In genomic region chr5:74662618-74663017, GRCm38 (mm10) we compare ENCODE assay signal across 28 mouse cellular contexts. TPM values are rescaled to one million over a fixed set of nuclear protein-coding genes. Genes with fewer than 3 reads are reported as not detected.
DNase-seq lines count a peak whose midpoint lies in the region; ATAC-seq and TF ChIP-seq lines count a peak whose summit lies in the region.
"Had no signal": no experiment of that assay in that cellular context is flagged by ENCODE, and none has a peak within 500 bp of the region (broad histone marks: within the 10 kb centered on the region; RNA-seq: fewer than 3 reads in every experiment).

No protein-coding gene starts in this region.

- 26% methylated on average over 1 of the region's 1 CpGs for WGBS in embryonic facial prominence, embryonic 14.5 days
- WGBS in embryonic facial prominence, embryonic 10.5 days: 70% methylated on average over 1 of the region's 1 CpGs
- WGBS in limb, embryonic 14.5 days: 19% methylated on average over 1 of the region's 1 CpGs
- WGBS in limb, embryonic 10.5 days: 75% methylated on average over 1 of the region's 1 CpGs
- 65% methylated on average over 1 of the region's 1 CpGs for WGBS in forebrain, embryonic 15.5 days
- WGBS in hindbrain, embryonic 12.5 days: 50% methylated on average over 1 of the region's 1 CpGs

- no peak for TF ChIP-seq POLR2A in limb, embryonic 14.5 days (IDR thresholded peaks at IDR 0.05; ENCODE audit: borderline replicate concordance, extremely low read depth, insufficient read depth, insufficient read length)

- H3K9me3 ChIP-seq in embryonic facial prominence, embryonic 14.5 days (ENCODE audit: control insufficient read depth, low read length): no peaks in the 10 kb centered on the region
- H3K9me3 ChIP-seq in embryonic facial prominence, embryonic 10.5 days: no peaks in the 10 kb centered on the region
- no peaks in the 10 kb centered on the region for H3K9me3 ChIP-seq in limb, embryonic 14.5 days (ENCODE audit: control insufficient read depth, low read length)
- H3K9me3 ChIP-seq in limb, embryonic 10.5 days (replicated peaks): no peaks in the 10 kb centered on the region
- H3K9me3 ChIP-seq in forebrain, embryonic 15.5 days: no peaks in the 10 kb centered on the region
- H3K9me3 ChIP-seq in hindbrain, embryonic 12.5 days (replicated peaks): no peaks in the 10 kb centered on the region
- H3K9me3 ChIP-seq: embryonic facial prominence, embryonic 12.5 days; G1E; hindbrain, embryonic 10.5 days; intestine, embryonic 15.5 days; liver, embryonic 15.5 days; midbrain, embryonic 10.5 days; neural tube, embryonic 12.5 days had no signal

- H3K9ac ChIP-seq in embryonic facial prominence, embryonic 14.5 days (ENCODE audit: low read depth, low read length): no peak overlapping the region
- H3K9ac ChIP-seq in limb, embryonic 14.5 days (ENCODE audit: low read depth, low read length, severe bottlenecking): no peak overlapping the region
- no peak overlapping the region for H3K9ac ChIP-seq in forebrain, embryonic 15.5 days (replicated peaks)
- no peak overlapping the region for H3K9ac ChIP-seq in hindbrain, embryonic 12.5 days
- H3K9ac ChIP-seq: embryonic facial prominence, embryonic 12.5 days; forebrain, postnatal 0 days; intestine, embryonic 15.5 days; liver, embryonic 15.5 days; lung, embryonic 14.5 days; neural tube, embryonic 12.5 days had no signal

- no peak for ATAC-seq in embryonic facial prominence, embryonic 14.5 days (ENCODE audit: low read depth)
- ATAC-seq in limb, embryonic 14.5 days (ENCODE audit: low FRiP score, low read depth): no peak
- ATAC-seq in forebrain, embryonic 15.5 days (replicated peaks): no peak
- ATAC-seq in hindbrain, embryonic 12.5 days (ENCODE audit: low FRiP score): no peak
- ATAC-seq: forebrain, postnatal 0 days; hindbrain, postnatal 0 days; intestine, embryonic 15.5 days; Patski had no signal

- no peak overlapping the region for H3K27ac ChIP-seq in embryonic facial prominence, embryonic 14.5 days (replicated peaks; ENCODE audit: low read depth, low read length)
- H3K27ac ChIP-seq in embryonic facial prominence, embryonic 10.5 days (replicated peaks): no peak overlapping the region
- H3K27ac ChIP-seq in limb, embryonic 14.5 days (replicated peaks; ENCODE audit: low read depth, low read length): no peak overlapping the region
- H3K27ac ChIP-seq in limb, embryonic 10.5 days: no peak overlapping the region
- no peak overlapping the region for H3K27ac ChIP-seq in forebrain, embryonic 15.5 days (replicated peaks)
- no peak overlapping the region for H3K27ac ChIP-seq in hindbrain, embryonic 12.5 days
- H3K27ac ChIP-seq: embryonic facial prominence, embryonic 12.5 days; hindbrain, embryonic 10.5 days; hindbrain, postnatal 0 days; intestine, embryonic 15.5 days; liver, embryonic 15.5 days; midbrain, embryonic 10.5 days; neural tube, embryonic 12.5 days had no signal

- no peaks in the 10 kb centered on the region for H3K36me3 ChIP-seq in embryonic facial prominence, embryonic 14.5 days (ENCODE audit: control insufficient read depth, insufficient read depth, low read length)
- no peaks in the 10 kb centered on the region for H3K36me3 ChIP-seq in embryonic facial prominence, embryonic 10.5 days (replicated peaks)
- no peaks in the 10 kb centered on the region for H3K36me3 ChIP-seq in limb, embryonic 14.5 days (ENCODE audit: control insufficient read depth, insufficient read depth, low read length)
- no peaks in the 10 kb centered on the region for H3K36me3 ChIP-seq in limb, embryonic 10.5 days
- H3K36me3 ChIP-seq in forebrain, embryonic 15.5 days: no peaks in the 10 kb centered on the region
- no peaks in the 10 kb centered on the region for H3K36me3 ChIP-seq in hindbrain, embryonic 12.5 days
- H3K36me3 ChIP-seq: embryonic facial prominence, embryonic 12.5 days; G1E; hindbrain, embryonic 10.5 days; intestine, embryonic 15.5 days; liver, embryonic 15.5 days; midbrain, embryonic 10.5 days; neural tube, embryonic 12.5 days had no signal

- no peaks in the 10 kb centered on the region for H3K27me3 ChIP-seq in embryonic facial prominence, embryonic 14.5 days (replicated peaks; ENCODE audit: control insufficient read depth, insufficient read depth, low read length)
- no peaks in the 10 kb centered on the region for H3K27me3 ChIP-seq in embryonic facial prominence, embryonic 10.5 days (replicated peaks; ENCODE audit: low read depth, poor library complexity, severe bottlenecking)
- no peaks in the 10 kb centered on the region for H3K27me3 ChIP-seq in limb, embryonic 14.5 days (ENCODE audit: control insufficient read depth, insufficient read depth, low read length)
- no peaks in the 10 kb centered on the region for H3K27me3 ChIP-seq in limb, embryonic 10.5 days (ENCODE audit: low read depth, poor library complexity, severe bottlenecking)
- H3K27me3 ChIP-seq in forebrain, embryonic 15.5 days: no peaks in the 10 kb centered on the region
- H3K27me3 ChIP-seq in hindbrain, embryonic 12.5 days: no peaks in the 10 kb centered on the region
- H3K27me3 ChIP-seq: embryonic facial prominence, embryonic 12.5 days; intestine, embryonic 15.5 days; liver, embryonic 15.5 days; neural tube, embryonic 12.5 days; Patski had no signal

- no peak overlapping the region for H3K4me2 ChIP-seq in embryonic facial prominence, embryonic 14.5 days (ENCODE audit: low read depth, low read length)
- H3K4me2 ChIP-seq in limb, embryonic 14.5 days (replicated peaks; ENCODE audit: low read depth, low read length, severe bottlenecking): no peak overlapping the region
- no peak overlapping the region for H3K4me2 ChIP-seq in forebrain, embryonic 15.5 days (replicated peaks)
- no peak overlapping the region for H3K4me2 ChIP-seq in hindbrain, embryonic 12.5 days (replicated peaks)
- H3K4me2 ChIP-seq: embryonic facial prominence, embryonic 12.5 days; intestine, embryonic 15.5 days; liver, embryonic 15.5 days; lung, embryonic 14.5 days; neural tube, embryonic 12.5 days had no signal

- DNase-seq in embryonic facial prominence, embryonic 14.5 days (ENCODE audit: low spot score): peak; percentile 43
- no peak for DNase-seq in embryonic facial prominence, embryonic 10.5 days (ENCODE audit: low spot score)
- peak; percentile 21 for DNase-seq in kidney, adult 9 months
- DNase-seq in kidney, adult 18-20 months: no peak
- DNase-seq in limb, embryonic 14.5 days (ENCODE audit: low spot score): peak; percentile 56
- DNase-seq in limb, embryonic 10.5 days (ENCODE audit: low spot score): no peak
- DNase-seq: adrenal gland, postnatal 14 days; cerebellum, adult 11 months; forebrain, postnatal 0 days; gastrocnemius, postnatal 36 days; lung, embryonic 14.5 days; lung, postnatal 14 days; right cerebral cortex, adult 18-20 months; thymus, adult 2 months; thymus, postnatal 36 days had no signal

- peaks cover 25% of the 10 kb centered on the region for H3K4me1 ChIP-seq in embryonic facial prominence, embryonic 14.5 days (ENCODE audit: control insufficient read depth, insufficient read depth, low read length)
- peaks cover 20% of the 10 kb centered on the region for H3K4me1 ChIP-seq in embryonic facial prominence, embryonic 10.5 days
- peaks cover 14% of the 10 kb centered on the region for H3K4me1 ChIP-seq in limb, embryonic 14.5 days (ENCODE audit: control insufficient read depth, insufficient read depth, low read length)
- H3K4me1 ChIP-seq in limb, embryonic 10.5 days: peaks cover 39% of the 10 kb centered on the region
- H3K4me1 ChIP-seq in forebrain, embryonic 15.5 days: no peaks in the 10 kb centered on the region
- no peaks in the 10 kb centered on the region for H3K4me1 ChIP-seq in hindbrain, embryonic 12.5 days
- H3K4me1 ChIP-seq: hindbrain, embryonic 10.5 days; intestine, embryonic 15.5 days; liver, embryonic 15.5 days; midbrain, embryonic 10.5 days; neural tube, embryonic 12.5 days had no signal

- no peak overlapping the region for H3K4me3 ChIP-seq in embryonic facial prominence, embryonic 14.5 days (ENCODE audit: low read depth, low read length)
- no peak overlapping the region for H3K4me3 ChIP-seq in embryonic facial prominence, embryonic 10.5 days
- no peak overlapping the region for H3K4me3 ChIP-seq in limb, embryonic 14.5 days (replicated peaks; ENCODE audit: low read length)
- no peak overlapping the region for H3K4me3 ChIP-seq in limb, embryonic 10.5 days
- H3K4me3 ChIP-seq in forebrain, embryonic 15.5 days: no peak overlapping the region
- no peak overlapping the region for H3K4me3 ChIP-seq in hindbrain, embryonic 12.5 days
- H3K4me3 ChIP-seq: embryonic facial prominence, embryonic 12.5 days; erythroblast, embryonic 14.5 days; hindbrain, embryonic 10.5 days; intestine, embryonic 15.5 days; liver, embryonic 15.5 days; midbrain, embryonic 10.5 days; myocyte; neural tube, embryonic 12.5 days had no signal

RNA-seq across cellular contexts. Expression of gene Lnx1, which starts 40.1 kb away (rescaled TPM):
- polyA plus RNA-seq in embryonic facial prominence, embryonic 14.5 days (2014; fragmentation: Nextera tagmentation; extraction: Ambion mirVana): 2.3 and 2.4 TPM in 2 replicates
- 1.7 TPM in 2 replicates for polyA plus RNA-seq in embryonic facial prominence, embryonic 10.5 days (2016; fragmentation: Nextera tagmentation; extraction: Ambion mirVana)
- 1.0 and 1.1 TPM in 2 replicates for polyA plus RNA-seq in limb, embryonic 14.5 days (2012; rRNA removed)
- 0.92 and 1.2 TPM in 2 replicates for polyA plus RNA-seq in limb, embryonic 14.5 days (2014; fragmentation: Nextera tagmentation; extraction: Ambion mirVana)
- polyA plus RNA-seq in limb, embryonic 10.5 days (2016; fragmentation: Nextera tagmentation; extraction: Ambion mirVana): 1.8 and 2.0 TPM in 2 replicates
- polyA plus RNA-seq in forebrain, embryonic 15.5 days (2015; fragmentation: Nextera tagmentation; extraction: Ambion mirVana): 2.7 and 3.9 TPM in 2 replicates
- polyA plus RNA-seq in hindbrain, embryonic 12.5 days (2016; fragmentation: Nextera tagmentation; extraction: Ambion mirVana): 0.68 and 0.96 TPM in 2 replicates
- polyA plus RNA-seq: erythroblast, embryonic 14.5 days; G1E; liver, embryonic 15.5 days had no signal

Comparison
In these comparisons a context has a peak if more than half of its experiments do, and no peak if none do; other contexts are left out.
1. DNase-seq: peak in embryonic facial prominence, embryonic 14.5 days (single experiment), kidney, adult 9 months (single experiment) and limb, embryonic 14.5 days (single experiment); none in embryonic facial prominence, embryonic 10.5 days (single experiment), kidney, adult 18-20 months (single experiment) and limb, embryonic 10.5 days (single experiment).